Mouse (Mus musculus): Measurements from ENCODE around the gene Lyl1. TPM values are rescaled to one million over a fixed set of nuclear protein-coding genes. Genes with fewer than 3 reads are reported as not detected.

Lyl1 gene
- polyA plus RNA-seq, 1 experiment from 2014 or later: 4.3 TPM

GRCm38 (mm10) chr8:84682257-84682656 is 19.0 kb upstream of the Lyl1 start:
- peaks cover 72% of the 10 kb centered on the region for H3K36me3 ChIP-seq (replicated peaks)
- WGBS: 86% methylated on average over 2 of the region's 2 CpGs

GRCm38 (mm10) chr8:84684537-84684936 is 16.7 kb upstream of the Lyl1 start:
- no peak overlapping the region for H3K27ac ChIP-seq (replicated peaks)
- no peaks in the 10 kb centered on the region for H3K9me3 ChIP-seq
- H3K4me1 ChIP-seq: peaks cover 38% of the 10 kb centered on the region
- no peak for DNase-seq (ENCODE audit: low spot score)
- no peaks in the 10 kb centered on the region for H3K27me3 ChIP-seq (replicated peaks; ENCODE audit: low read depth, poor library complexity, severe bottlenecking)
- H3K36me3 ChIP-seq (replicated peaks): peaks cover 59% of the 10 kb centered on the region
- H3K4me3 ChIP-seq: no peak overlapping the region
- WGBS: 70% methylated on average over 3 of the region's 3 CpGs

More at GRCm38 (mm10) chr8:84682257-84682656, 19.0 kb upstream of the Lyl1 start:
- peaks cover 23% of the 10 kb centered on the region for H3K4me1 ChIP-seq
- no peak for DNase-seq (ENCODE audit: low spot score)
- no peak overlapping the region for H3K4me3 ChIP-seq
- H3K27me3 ChIP-seq (replicated peaks; ENCODE audit: low read depth, poor library complexity, severe bottlenecking): no peaks in the 10 kb centered on the region
- no peak overlapping the region for H3K27ac ChIP-seq (replicated peaks)
- no peaks in the 10 kb centered on the region for H3K9me3 ChIP-seq

- Histone ChIP-seq H3K27me3 (replicated peaks; ENCODE audit: low read depth, poor library complexity, severe bottlenecking) (no peaks in the 10 kb centered on the region), H3K4me3 (peak within 1 kb of the TSS; percentile 80), H3K9me3 (no peaks in the 10 kb centered on the region), H3K27ac (replicated peaks) (peak within 1 kb of the TSS; percentile 99), H3K36me3 (replicated peaks) (peaks cover 49% of the 10 kb centered on the region), H3K4me1 (peaks cover 51% of the 10 kb centered on the region)
- WGBS: 13% methylated on average over 20 of the region's 20 CpGs
- DNase-seq (ENCODE audit: low spot score): peak; percentile 43
Observed at GRCm38 (mm10) chr8:84686191-84687002, 14.9 kb upstream of the Lyl1 start, which contains the start of gene Trmt1. TSS of gene Trmt1 (plus strand) at chr8:84686307.

- peak; percentile 89 for DNase-seq (ENCODE audit: low spot score)
- Histone ChIP-seq H3K36me3 (replicated peaks) (peaks cover 47% of the 10 kb centered on the region), H3K27me3 (replicated peaks; ENCODE audit: low read depth, poor library complexity, severe bottlenecking) (no peaks in the 10 kb centered on the region), H3K27ac (replicated peaks) (peak overlapping the region; percentile 99), H3K9me3 (no peaks in the 10 kb centered on the region), H3K4me3 (peak overlapping the region; percentile 80), H3K4me1 (peaks cover 51% of the 10 kb centered on the region)
- under 1% methylated on average over 59 of the region's 62 CpGs for WGBS
Observed at GRCm38 (mm10) chr8:84687003-84687704, 14.1 kb upstream of the Lyl1 start.

GRCm38 (mm10) chr8:84687705-84688100 is 13.6 kb upstream of the Lyl1 start, which contains the start of gene Nacc1:
TSS of gene Nacc1 (minus strand) at chr8:84687862.
- H3K4me1 ChIP-seq: peaks cover 51% of the 10 kb centered on the region
- H3K9me3 ChIP-seq: no peaks in the 10 kb centered on the region
- peak within 1 kb of the TSS; percentile 99 for H3K27ac ChIP-seq (replicated peaks)
- H3K27me3 ChIP-seq (replicated peaks; ENCODE audit: low read depth, poor library complexity, severe bottlenecking): no peaks in the 10 kb centered on the region
- 0% methylated on average over 34 of the region's 37 CpGs for WGBS
- peak; percentile 92 for DNase-seq (ENCODE audit: low spot score)
- peaks cover 47% of the 10 kb centered on the region for H3K36me3 ChIP-seq (replicated peaks)
- peak within 1 kb of the TSS; percentile 80 for H3K4me3 ChIP-seq

GRCm38 (mm10) chr8:84689091-84689915 is 12.0 kb upstream of the Lyl1 start:
- DNase-seq (ENCODE audit: low spot score): peak; percentile 89
- peak overlapping the region; percentile 80 for H3K4me3 ChIP-seq
- H3K9me3 ChIP-seq: no peaks in the 10 kb centered on the region
- H3K36me3 ChIP-seq (replicated peaks): peaks cover 47% of the 10 kb centered on the region
- no peaks in the 10 kb centered on the region for H3K27me3 ChIP-seq (replicated peaks; ENCODE audit: low read depth, poor library complexity, severe bottlenecking)
- under 1% methylated on average over 47 of the region's 47 CpGs for WGBS
- peaks cover 51% of the 10 kb centered on the region for H3K4me1 ChIP-seq
- H3K27ac ChIP-seq (replicated peaks): peak overlapping the region; percentile 87

- peaks cover 76% of the 10 kb centered on the region for H3K36me3 ChIP-seq (replicated peaks)
- no peaks in the 10 kb centered on the region for H3K9me3 ChIP-seq
- 71% methylated on average over 4 of the region's 4 CpGs for WGBS
Observed at GRCm38 (mm10) chr8:84693332-84693731, 7.9 kb upstream of the Lyl1 start.

GRCm38 (mm10) chr8:84695140-84695539 is 6.1 kb upstream of the Lyl1 start:
- H3K36me3 ChIP-seq (replicated peaks): peaks cover 94% of the 10 kb centered on the region
- no peak overlapping the region for H3K27ac ChIP-seq (replicated peaks)
- no peak overlapping the region for H3K4me3 ChIP-seq
- peaks cover 7% of the 10 kb centered on the region for H3K4me1 ChIP-seq
- peaks cover 7% of the 10 kb centered on the region for H3K27me3 ChIP-seq (replicated peaks; ENCODE audit: low read depth, poor library complexity, severe bottlenecking)
- 91% methylated on average over 6 of the region's 6 CpGs for WGBS
- H3K9me3 ChIP-seq: no peaks in the 10 kb centered on the region
- no peak for DNase-seq (ENCODE audit: low spot score)

More at GRCm38 (mm10) chr8:84693332-84693731, 7.9 kb upstream of the Lyl1 start:
- no peak overlapping the region for H3K4me3 ChIP-seq
- DNase-seq (ENCODE audit: low spot score): no peak
- H3K27ac ChIP-seq (replicated peaks): no peak overlapping the region
- H3K4me1 ChIP-seq: peaks cover 21% of the 10 kb centered on the region
- no peaks in the 10 kb centered on the region for H3K27me3 ChIP-seq (replicated peaks; ENCODE audit: low read depth, poor library complexity, severe bottlenecking)

- WGBS: 91% methylated on average over 14 of the region's 14 CpGs
Observed at GRCm38 (mm10) chr8:84697166-84698130, 3.8 kb upstream of the Lyl1 start.

GRCm38 (mm10) chr8:84698288-84698687 is 3.0 kb upstream of the Lyl1 start:
- Histone ChIP-seq H3K27me3 (replicated peaks; ENCODE audit: low read depth, poor library complexity, severe bottlenecking) (peaks cover 38% of the 10 kb centered on the region), H3K9me3 (no peaks in the 10 kb centered on the region), H3K27ac (replicated peaks) (no peak overlapping the region), H3K4me1 (peaks cover 12% of the 10 kb centered on the region), H3K4me3 (no peak overlapping the region), H3K36me3 (replicated peaks) (peaks cover 70% of the 10 kb centered on the region)
- DNase-seq (ENCODE audit: low spot score): no peak
- 91% methylated on average over 5 of the region's 5 CpGs for WGBS

More at GRCm38 (mm10) chr8:84697166-84698130, 3.8 kb upstream of the Lyl1 start:
- no peak overlapping the region for H3K27ac ChIP-seq (replicated peaks)
- peaks cover 79% of the 10 kb centered on the region for H3K36me3 ChIP-seq (replicated peaks)
- H3K4me1 ChIP-seq: peaks cover 12% of the 10 kb centered on the region
- peaks cover 30% of the 10 kb centered on the region for H3K27me3 ChIP-seq (replicated peaks; ENCODE audit: low read depth, poor library complexity, severe bottlenecking)
- no peaks in the 10 kb centered on the region for H3K9me3 ChIP-seq
- no peak overlapping the region for H3K4me3 ChIP-seq
- DNase-seq (ENCODE audit: low spot score): no peak

GRCm38 (mm10) chr8:84698929-84699401 is 2.3 kb upstream of the Lyl1 start:
- Histone ChIP-seq H3K36me3 (replicated peaks) (peaks cover 64% of the 10 kb centered on the region), H3K9me3 (no peaks in the 10 kb centered on the region), H3K4me1 (peaks cover 18% of the 10 kb centered on the region), H3K27me3 (replicated peaks; ENCODE audit: low read depth, poor library complexity, severe bottlenecking) (peaks cover 45% of the 10 kb centered on the region), H3K4me3 (no peak overlapping the region), H3K27ac (replicated peaks) (no peak overlapping the region)
- WGBS: 92% methylated on average over 9 of the region's 9 CpGs
- no peak for DNase-seq (ENCODE audit: low spot score)
